In the genomic region with DNA sequence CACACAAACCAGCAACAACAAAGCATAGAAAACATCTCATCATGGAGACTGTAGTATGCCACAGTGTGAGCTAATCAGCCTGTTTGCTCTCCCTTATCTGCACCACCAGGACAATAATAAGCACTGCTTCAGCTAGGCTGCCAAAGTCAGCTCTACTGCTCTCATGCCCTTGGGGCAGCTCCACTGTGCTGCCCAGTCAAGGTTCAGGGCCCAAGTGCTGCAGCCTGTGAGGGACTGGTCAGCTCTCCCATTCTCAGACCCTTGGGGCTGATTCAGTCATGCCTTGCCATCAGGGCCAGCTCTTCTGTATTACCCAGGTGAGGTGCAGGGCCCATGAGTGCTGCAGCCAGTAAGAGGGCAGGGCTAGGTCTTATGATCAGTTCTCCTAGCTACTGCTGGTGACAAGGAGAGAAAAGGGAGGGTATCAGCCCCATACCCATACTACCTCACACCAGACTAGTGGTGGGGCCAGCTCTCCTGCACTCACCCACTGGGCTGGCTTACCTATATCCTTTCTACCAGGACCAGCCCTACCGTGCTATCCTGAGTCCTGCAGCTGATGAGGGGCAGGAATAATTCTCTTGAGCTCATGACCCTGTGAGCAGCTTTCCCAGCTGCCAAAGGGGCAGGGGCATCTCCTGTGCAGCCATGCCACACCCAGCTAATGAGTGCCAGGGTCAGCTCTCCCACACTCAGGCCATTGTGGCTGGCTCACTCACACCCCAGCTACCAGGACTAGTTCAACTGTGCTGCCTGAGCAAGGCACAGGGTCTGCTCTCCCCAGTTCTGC, we compare ENCODE assay signal across 12 mouse cellular contexts. TPM values are rescaled to one million over a fixed set of nuclear protein-coding genes. Genes with fewer than 3 reads are reported as not detected.
DNase-seq lines count a peak whose midpoint lies in the region; ATAC-seq and TF ChIP-seq lines count a peak whose summit lies in the region.
"Had no signal": no experiment of that assay in that cellular context is flagged by ENCODE, and none has a peak within 500 bp of the region (broad histone marks: within the 10 kb centered on the region; RNA-seq: fewer than 3 reads in every experiment).

No protein-coding gene starts in this region.

- no peak for TF ChIP-seq CTCF in liver, postnatal 0 days (IDR thresholded peaks at IDR 0.05; ENCODE audit: low read depth)

- peaks cover 35% of the 10 kb centered on the region for H3K4me1 ChIP-seq in heart, embryonic 15.5 days (replicated peaks)
- peaks cover 42% of the 10 kb centered on the region for H3K4me1 ChIP-seq in liver, postnatal 0 days (ENCODE audit: insufficient read depth)

- no peaks in the 10 kb centered on the region for H3K9me3 ChIP-seq in heart, embryonic 15.5 days (replicated peaks)
- H3K9me3 ChIP-seq in liver, postnatal 0 days (ENCODE audit: low read length) = no peaks in the 10 kb centered on the region

- no peaks in the 10 kb centered on the region for H3K27me3 ChIP-seq in heart, embryonic 15.5 days
- H3K27me3 ChIP-seq in liver, postnatal 0 days (ENCODE audit: insufficient read depth, low read length) = no peaks in the 10 kb centered on the region

- no peak for TF ChIP-seq EP300 in liver, postnatal 0 days (IDR thresholded peaks at IDR 0.05; ENCODE audit: low read depth)

- ATAC-seq in cerebellum, adult (ENCODE audit: insufficient number of reproducible peaks, low FRiP score, low TSS enrichment) = 0 out of 2 replicates have a peak, but pooled peaks have one; percentile 20
- peak; percentile 59 for ATAC-seq in heart, embryonic 15.5 days (replicated peaks; ENCODE audit: insufficient number of reproducible peaks, insufficient read depth, low FRiP score, low read depth)
- peak; percentile 30; the same call in 1 of the 2 replicates for ATAC-seq in liver, postnatal 0 days

- no peak overlapping the region for H3K9ac ChIP-seq in heart, embryonic 15.5 days
- H3K9ac ChIP-seq in liver, postnatal 0 days (replicated peaks) = no peak overlapping the region

- H3K4me2 ChIP-seq in heart, embryonic 15.5 days = no peak overlapping the region
- no peak overlapping the region for H3K4me2 ChIP-seq in liver, postnatal 0 days (ENCODE audit: low read depth, low read length)

- peak overlapping the region; percentile 2; the same call in 1 of the 2 replicates for H3K27ac ChIP-seq in heart, embryonic 15.5 days
- H3K27ac ChIP-seq in liver, postnatal 0 days (ENCODE audit: low read depth) = no peak overlapping the region
- H3K27ac ChIP-seq: left cerebral cortex, adult 2 months had no signal

- H3K36me3 ChIP-seq in heart, embryonic 15.5 days = peaks cover 25% of the 10 kb centered on the region
- peaks cover 8% of the 10 kb centered on the region for H3K36me3 ChIP-seq in liver, postnatal 0 days (replicated peaks; ENCODE audit: insufficient read depth, low read length)

- H3K4me3 ChIP-seq in heart, embryonic 15.5 days = no peak overlapping the region
- H3K4me3 ChIP-seq in liver, postnatal 0 days (ENCODE audit: low read depth, low read length) = no peak overlapping the region
- H3K4me3 ChIP-seq: left cerebral cortex, adult 2 months had no signal

- WGBS in heart, embryonic 15.5 days = 61% methylated on average over 1 of the region's 1 CpGs
- 74% methylated on average over 1 of the region's 1 CpGs for WGBS in liver, postnatal 0 days (ENCODE audit: insufficient replicate concordance)

- DNase-seq in cerebellum, postnatal 25 days = no peak
- peak; percentile 10 to 52 for DNase-seq in kidney, postnatal 4 days
- DNase-seq in kidney, adult 11 months = no peak
- no peak for DNase-seq in liver, postnatal 0 days
- no peak for DNase-seq in B cell, adult 2 months
- no peak for DNase-seq in right cerebral cortex, adult 18-20 months
- DNase-seq: cerebellum, postnatal 14 days; gastrocnemius, postnatal 14 days; kidney, adult 8-10 months had no signal

RNA-seq across cellular contexts. Expression of a gene that starts 18.2 kb away (rescaled TPM):
- polyA plus RNA-seq in heart, embryonic 15.5 days (2015; fragmentation: Nextera tagmentation; extraction: Ambion mirVana) = 47.3 and 49.9 TPM in 2 replicates
- polyA plus RNA-seq in liver, postnatal 0 days (2015; fragmentation: Nextera tagmentation; extraction: Ambion mirVana) = 24.0 and 25.5 TPM in 2 replicates

Comparison
In these comparisons a context has a peak if more than half of its experiments do, and no peak if none do; other contexts are left out.
1. DNase-seq: peak in kidney, postnatal 4 days (2 of 2); none in cerebellum, postnatal 25 days (0 of 2), kidney, adult 11 months (single experiment), liver, postnatal 0 days (single experiment), B cell, adult 2 months (0 of 2) and right cerebral cortex, adult 18-20 months (single experiment).
2. Peak in every context shown above with its lines, with median percentiles within 50 percentile points of each other: ATAC-seq.